Mouse (Mus musculus): ENCODE measurements around the gene Col2a1. TPM values are rescaled to one million over a fixed set of nuclear protein-coding genes. Genes with fewer than 3 reads are reported as not detected.

Gene Col2a1
- polyA plus RNA-seq, 1 experiment from 2014 or later, result 0.05 TPM

GRCm38 (mm10) chr15:97945656-97946315, 58.7 kb downstream of the Col2a1 start:
- Histone ChIP-seq H3K4me2 (replicated peaks; ENCODE audit: low read depth) (no peak overlapping the region), H3K27ac (replicated peaks) (no peak overlapping the region), H3K36me3 (ENCODE audit: control insufficient read depth, insufficient read depth, low read length) (no peaks in the 10 kb centered on the region), H3K27me3 (ENCODE audit: control insufficient read depth, insufficient read depth, low read length) (no peaks in the 10 kb centered on the region), H3K4me1 (replicated peaks; ENCODE audit: control insufficient read depth, insufficient read depth) (no peaks in the 10 kb centered on the region), H3K9ac (ENCODE audit: low read length) (no peak overlapping the region), H3K4me3 (ENCODE audit: low read depth, low read length) (no peak overlapping the region), H3K9me3 (ENCODE audit: control insufficient read depth, low read length) (no peaks in the 10 kb centered on the region)
- WGBS, result 74% methylated on average over 11 of the region's 11 CpGs
- DNase-seq (ENCODE audit: low spot score), result no peak
- no peak for TF ChIP-seq CTCF (IDR thresholded peaks at IDR 0.05; ENCODE audit: low read depth)
- TF ChIP-seq EP300 (optimal IDR thresholded peaks at IDR 0.05), result no peak
- ATAC-seq (ENCODE audit: low FRiP score, low TSS enrichment), result no peak; the same call in 1 of the 2 replicates

DNA sequence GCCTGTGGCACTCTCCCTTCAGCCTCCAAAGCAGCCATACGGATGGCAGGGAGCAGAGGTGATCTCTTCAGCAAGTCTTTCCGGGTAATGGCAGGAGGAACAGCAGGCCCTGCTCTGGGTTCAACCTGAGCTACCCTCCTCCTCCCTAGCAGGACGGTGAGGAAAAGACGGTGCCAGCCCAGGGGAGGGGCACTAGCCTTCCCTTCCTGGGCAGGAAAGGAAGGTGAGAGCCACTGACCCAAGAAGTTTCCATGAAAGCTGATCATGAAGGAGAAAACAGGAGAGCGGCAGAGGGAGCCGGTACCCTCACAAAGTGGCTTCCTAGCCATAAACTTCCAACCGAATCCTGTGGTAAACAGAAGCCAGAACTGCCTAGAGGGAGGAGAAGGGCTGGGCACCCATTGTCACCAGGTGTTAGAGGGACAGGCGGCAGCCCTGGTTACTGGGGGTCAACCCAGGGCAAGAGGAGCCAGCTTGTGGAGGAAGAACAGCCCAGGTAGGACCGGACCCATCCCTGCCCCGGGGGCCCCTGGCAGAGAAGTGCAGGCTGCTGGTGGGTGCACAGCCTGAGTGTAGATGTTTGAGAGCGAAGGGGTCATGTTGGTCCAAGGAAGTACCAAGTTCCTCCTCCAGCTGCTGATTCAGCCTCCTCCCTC, 59.4 kb downstream of the Col2a1 start:
- Histone ChIP-seq H3K4me1 (replicated peaks; ENCODE audit: control insufficient read depth, insufficient read depth) (no peaks in the 10 kb centered on the region), H3K9me3 (ENCODE audit: control insufficient read depth, low read length) (no peaks in the 10 kb centered on the region), H3K9ac (ENCODE audit: low read length) (no peak overlapping the region), H3K27ac (replicated peaks) (no peak overlapping the region), H3K36me3 (ENCODE audit: control insufficient read depth, insufficient read depth, low read length) (no peaks in the 10 kb centered on the region), H3K27me3 (ENCODE audit: control insufficient read depth, insufficient read depth, low read length) (no peaks in the 10 kb centered on the region), H3K4me2 (replicated peaks; ENCODE audit: low read depth) (no peak overlapping the region), H3K4me3 (ENCODE audit: low read depth, low read length) (no peak overlapping the region)
- ATAC-seq (ENCODE audit: low FRiP score, low TSS enrichment) (no peak; the same call in 1 of the 2 replicates), DNase-seq (ENCODE audit: low spot score) (no peak)
- WGBS, result 60% methylated on average over 10 of the region's 11 CpGs
- TF ChIP-seq CTCF (IDR thresholded peaks at IDR 0.05; ENCODE audit: low read depth) (no peak), EP300 (optimal IDR thresholded peaks at IDR 0.05) (no peak)

DNA sequence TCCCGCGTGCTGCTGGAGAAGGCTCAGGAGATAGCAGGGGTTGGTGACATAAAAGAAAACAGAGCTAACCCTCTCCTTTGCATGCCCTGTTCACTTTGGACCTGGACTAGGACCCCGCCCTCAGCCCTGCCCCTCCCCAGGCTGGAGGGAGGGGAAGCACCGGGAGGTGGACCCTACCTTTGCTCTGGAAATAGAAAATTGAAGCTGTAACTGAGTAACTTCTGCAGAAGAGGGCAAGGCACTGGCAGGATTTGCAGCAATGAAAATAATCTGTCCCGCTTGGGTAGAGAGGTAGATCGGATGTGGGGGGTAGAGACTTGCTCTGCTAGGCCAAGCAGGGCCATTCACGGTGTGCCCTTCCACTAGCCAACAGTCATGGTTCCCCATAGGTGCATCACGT, 61.1 kb downstream of the Col2a1 start:
- WGBS, result 86% methylated on average over 8 of the region's 8 CpGs
- no peak overlapping the region for H3K4me2 ChIP-seq (replicated peaks; ENCODE audit: low read depth)
- H3K27me3 ChIP-seq (ENCODE audit: control insufficient read depth, insufficient read depth, low read length), result no peaks in the 10 kb centered on the region
- DNase-seq (ENCODE audit: low spot score) (no peak), ATAC-seq (ENCODE audit: low FRiP score, low TSS enrichment) (no peak)
- H3K4me1 ChIP-seq (replicated peaks; ENCODE audit: control insufficient read depth, insufficient read depth), result no peaks in the 10 kb centered on the region
- no peak overlapping the region for H3K4me3 ChIP-seq (ENCODE audit: low read depth, low read length)
- H3K36me3 ChIP-seq (ENCODE audit: control insufficient read depth, insufficient read depth, low read length), result no peaks in the 10 kb centered on the region
- no peak overlapping the region for H3K9ac ChIP-seq (ENCODE audit: low read length)
- H3K27ac ChIP-seq (replicated peaks), result no peak overlapping the region
- no peaks in the 10 kb centered on the region for H3K9me3 ChIP-seq (ENCODE audit: control insufficient read depth, low read length)
- no peak for TF ChIP-seq EP300 (optimal IDR thresholded peaks at IDR 0.05)
- TF ChIP-seq CTCF (IDR thresholded peaks at IDR 0.05; ENCODE audit: low read depth), result no peak

- Histone ChIP-seq H3K4me1 (replicated peaks; ENCODE audit: control insufficient read depth, insufficient read depth) (no peaks in the 10 kb centered on the region), H3K4me3 (ENCODE audit: low read depth, low read length) (no peak overlapping the region), H3K27ac (replicated peaks) (no peak overlapping the region), H3K4me2 (replicated peaks; ENCODE audit: low read depth) (no peak overlapping the region), H3K9ac (ENCODE audit: low read length) (no peak overlapping the region), H3K36me3 (ENCODE audit: control insufficient read depth, insufficient read depth, low read length) (no peaks in the 10 kb centered on the region), H3K27me3 (ENCODE audit: control insufficient read depth, insufficient read depth, low read length) (no peaks in the 10 kb centered on the region), H3K9me3 (ENCODE audit: control insufficient read depth, low read length) (no peaks in the 10 kb centered on the region)
- ATAC-seq (ENCODE audit: low FRiP score, low TSS enrichment) (no peak), DNase-seq (ENCODE audit: low spot score) (no peak)
- no peak for TF ChIP-seq EP300 (optimal IDR thresholded peaks at IDR 0.05)
- no peak for TF ChIP-seq CTCF (IDR thresholded peaks at IDR 0.05; ENCODE audit: low read depth)
- WGBS, result 82% methylated on average over 8 of the region's 8 CpGs
Measured at GRCm38 (mm10) chr15:97942538-97942937, 62.0 kb downstream of the Col2a1 start.

- H3K4me2 ChIP-seq (replicated peaks; ENCODE audit: low read depth), result no peak overlapping the region
- ATAC-seq (ENCODE audit: low FRiP score, low TSS enrichment), result no peak
- no peaks in the 10 kb centered on the region for H3K27me3 ChIP-seq (ENCODE audit: control insufficient read depth, insufficient read depth, low read length)
Measured at GRCm38 (mm10) chr15:97941306-97941705, 63.2 kb downstream of the Col2a1 start.

GRCm38 (mm10) chr15:97940088-97940487, 64.4 kb downstream of the Col2a1 start:
- Histone ChIP-seq H3K27ac (replicated peaks) (no peak overlapping the region), H3K4me2 (replicated peaks; ENCODE audit: low read depth) (no peak overlapping the region), H3K4me3 (ENCODE audit: low read depth, low read length) (no peak overlapping the region), H3K9ac (ENCODE audit: low read length) (no peak overlapping the region), H3K27me3 (ENCODE audit: control insufficient read depth, insufficient read depth, low read length) (no peaks in the 10 kb centered on the region), H3K4me1 (replicated peaks; ENCODE audit: control insufficient read depth, insufficient read depth) (no peaks in the 10 kb centered on the region), H3K36me3 (ENCODE audit: control insufficient read depth, insufficient read depth, low read length) (no peaks in the 10 kb centered on the region), H3K9me3 (ENCODE audit: control insufficient read depth, low read length) (no peaks in the 10 kb centered on the region)
- TF ChIP-seq CTCF (IDR thresholded peaks at IDR 0.05; ENCODE audit: low read depth), result no peak
- no peak for TF ChIP-seq EP300 (optimal IDR thresholded peaks at IDR 0.05)
- ATAC-seq (ENCODE audit: low FRiP score, low TSS enrichment), result no peak
- no peak for DNase-seq (ENCODE audit: low spot score)
- WGBS, result 80% methylated on average over 2 of the region's 2 CpGs

More at GRCm38 (mm10) chr15:97941306-97941705, 63.2 kb downstream of the Col2a1 start:
- Histone ChIP-seq H3K36me3 (ENCODE audit: control insufficient read depth, insufficient read depth, low read length) (no peaks in the 10 kb centered on the region), H3K4me3 (ENCODE audit: low read depth, low read length) (no peak overlapping the region), H3K4me1 (replicated peaks; ENCODE audit: control insufficient read depth, insufficient read depth) (no peaks in the 10 kb centered on the region), H3K27ac (replicated peaks) (no peak overlapping the region), H3K9ac (ENCODE audit: low read length) (no peak overlapping the region), H3K9me3 (ENCODE audit: control insufficient read depth, low read length) (no peaks in the 10 kb centered on the region)
- WGBS, result 88% methylated on average over 2 of the region's 2 CpGs
- DNase-seq (ENCODE audit: low spot score), result no peak
- TF ChIP-seq EP300 (optimal IDR thresholded peaks at IDR 0.05) (no peak), CTCF (IDR thresholded peaks at IDR 0.05; ENCODE audit: low read depth) (no peak)

All from stomach, postnatal 0 days (tissue).